Mouse (Mus musculus): ENCODE measurements at regions not wholly inside any gene's neighbourhood (a gene's known extent, or its start where the extent isn't known, plus 50 kb on each side); places are given as distances from the start of the nearest gene placed in this dataset.

DNA sequence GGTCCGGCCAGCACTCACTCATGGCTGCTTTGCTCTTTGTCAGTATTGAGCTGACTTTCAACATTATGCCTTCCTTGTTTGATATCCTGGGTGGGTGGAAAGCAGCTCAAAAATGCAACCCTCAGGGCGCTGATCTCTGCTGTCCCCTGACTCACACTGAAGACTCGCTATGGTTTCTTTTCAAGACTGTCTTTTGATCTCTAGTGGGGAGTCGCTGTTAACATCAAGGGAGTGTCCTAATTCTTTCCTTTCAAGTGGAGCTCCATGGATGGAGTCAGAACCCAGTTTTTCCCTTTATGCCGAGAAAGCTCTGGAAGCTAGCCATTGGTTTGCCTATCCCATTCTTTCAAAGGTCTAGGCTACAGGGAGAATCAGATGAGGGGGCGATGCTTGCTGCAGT is 54.5 kb upstream of the 1700020N01Rik start:
- TF ChIP-seq POLR2A (IDR thresholded peaks at IDR 0.05; ENCODE audit: control insufficient read depth, extremely low read depth, insufficient read depth, low read length, poor library complexity) (no peak), CTCF (IDR thresholded peaks at IDR 0.05; ENCODE audit: borderline replicate concordance, control insufficient read depth, extremely low read depth, insufficient read depth, low read length, poor library complexity) (no peak)
